Mouse (Mus musculus) brain, embryonic 14.5 days (tissue): Measurements from ENCODE around the gene Zzef1. TPM values are rescaled to one million over a fixed set of nuclear protein-coding genes. Genes with fewer than 3 reads are reported as not detected.

Source experiments
- DNase-seq: peaks from one replicate; pipeline ENCODE4 v3.0.0-alpha.2; 2011; ENCODE audit warnings: low read depth
- CTCF ChIP-seq: fragments of 200-500 bp; IDR thresholded peaks from 2 replicates; pipeline ENCODE4 v1.5.1; 2012; ENCODE audit warnings: inconsistent platforms, mild to moderate bottlenecking, moderate library complexity, borderline replicate concordance; ENCODE audit not compliant: insufficient read depth, insufficient read length; ENCODE audit errors: extremely low read depth
- POLR2A ChIP-seq: fragments of 200-500 bp; IDR thresholded peaks from 2 replicates; pipeline ENCODE4 v1.6.1; 2012; ENCODE audit warnings: mild to moderate bottlenecking, inconsistent platforms, borderline replicate concordance; ENCODE audit not compliant: poor library complexity, insufficient read depth, insufficient read length, severe bottlenecking; ENCODE audit errors: extremely low read depth
- polyA plus RNA-seq: library from polyadenylated mRNA; depleted of rRNA; stranded (reverse); fragments of >200 nt; gene quantifications from 2 replicates; pipeline ENCODE4 v1.2.3, GENCODE M21; 2012

Zzef1 gene
- polyA plus RNA-seq, 1 experiment, result 38.1 TPM

- no peak for DNase-seq
- TF ChIP-seq CTCF, result no peak
- no peak for TF ChIP-seq POLR2A
Observed at GRCm38 (mm10) chr11:72847831-72848628, 52.0 kb downstream of the Zzef1 start.

GRCm38 (mm10) chr11:72850419-72851131, 54.5 kb downstream of the Zzef1 start:
- DNase-seq, result peak; percentile 40
- no peak for TF ChIP-seq POLR2A
- TF ChIP-seq CTCF, result no peak

- DNase-seq, result no peak
- TF ChIP-seq CTCF, result no peak
- TF ChIP-seq POLR2A, result no peak
Observed at GRCm38 (mm10) chr11:72851214-72851613, 55.2 kb downstream of the Zzef1 start.

GRCm38 (mm10) chr11:72852122-72852521, 56.1 kb downstream of the Zzef1 start:
- TF ChIP-seq CTCF (no peak), POLR2A (no peak)
- no peak for DNase-seq

GRCm38 (mm10) chr11:72853086-72853485, 57.1 kb downstream of the Zzef1 start:
- no peak for DNase-seq

GRCm38 (mm10) chr11:72854251-72854650, 58.2 kb downstream of the Zzef1 start:
- no peak for DNase-seq
- TF ChIP-seq POLR2A, result no peak
- TF ChIP-seq CTCF, result no peak

More at GRCm38 (mm10) chr11:72853086-72853485, 57.1 kb downstream of the Zzef1 start:
- no peak for TF ChIP-seq POLR2A
- no peak for TF ChIP-seq CTCF

- DNase-seq, result peak; percentile 1
- no peak for TF ChIP-seq POLR2A
- no peak for TF ChIP-seq CTCF
Observed at GRCm38 (mm10) chr11:72856764-72857163, 60.7 kb downstream of the Zzef1 start.

- TF ChIP-seq CTCF (no peak), POLR2A (no peak)
- no peak for DNase-seq
Observed at GRCm38 (mm10) chr11:72861236-72861635, 65.2 kb downstream of the Zzef1 start.

GRCm38 (mm10) chr11:72866446-72866845, 70.4 kb downstream of the Zzef1 start:
- DNase-seq, result no peak
- TF ChIP-seq CTCF (no peak), POLR2A (no peak)

GRCm38 (mm10) chr11:72872061-72872460, 76.0 kb downstream of the Zzef1 start:
- DNase-seq, result no peak
- TF ChIP-seq POLR2A, result no peak
- no peak for TF ChIP-seq CTCF

GRCm38 (mm10) chr11:72892623-72893022, 96.6 kb downstream of the Zzef1 start:
- no peak for TF ChIP-seq POLR2A
- DNase-seq, result no peak

GRCm38 (mm10) chr11:72908391-72908790, 112.4 kb downstream of the Zzef1 start:
- no peak for DNase-seq
- TF ChIP-seq POLR2A (no peak), CTCF (no peak)

GRCm38 (mm10) chr11:72917299-72917996, 121.4 kb downstream of the Zzef1 start:
- no peak for DNase-seq
- no peak for TF ChIP-seq POLR2A
- no peak for TF ChIP-seq CTCF
